Mouse (Mus musculus) naive thymus-derived CD4-positive, alpha-beta T cell, adult 2 months (primary cell): ENCODE data around the gene Sult6b2.

Source experiments
- DNase-seq: peaks from one replicate; pipeline ENCODE4 v3.0.0-alpha.2; 2011; ENCODE audit warnings: low read depth

Gene Sult6b2

GRCm38 (mm10) chr6:142779045-142779811 is 25.1 kb downstream of the Sult6b2 start:
- DNase-seq = peak; percentile 69

- DNase-seq = no peak
Observed at GRCm38 (mm10) chr6:142776935-142777334, 27.4 kb downstream of the Sult6b2 start.

- DNase-seq = no peak
Observed at GRCm38 (mm10) chr6:142773566-142773965, 30.7 kb downstream of the Sult6b2 start.

GRCm38 (mm10) chr6:142771643-142772042 is 32.7 kb downstream of the Sult6b2 start:
- DNase-seq = no peak

- DNase-seq = no peak
Observed at GRCm38 (mm10) chr6:142769896-142770295, 34.4 kb downstream of the Sult6b2 start.

GRCm38 (mm10) chr6:142767305-142767704 is 37.0 kb downstream of the Sult6b2 start:
- DNase-seq = no peak

GRCm38 (mm10) chr6:142764933-142765332 is 39.4 kb downstream of the Sult6b2 start:
- DNase-seq = no peak

- DNase-seq = no peak
Observed at GRCm38 (mm10) chr6:142759633-142760032, 44.7 kb downstream of the Sult6b2 start.

GRCm38 (mm10) chr6:142758562-142758961 is 45.7 kb downstream of the Sult6b2 start:
- DNase-seq = no peak

- DNase-seq = no peak
Observed at GRCm38 (mm10) chr6:142757976-142758375, 46.3 kb downstream of the Sult6b2 start.

GRCm38 (mm10) chr6:142757334-142757965 is 46.9 kb downstream of the Sult6b2 start:
- DNase-seq = peak; percentile 72

- peak; percentile 92 for DNase-seq
Observed at GRCm38 (mm10) chr6:142756507-142757333, 47.6 kb downstream of the Sult6b2 start, which contains the start of gene Cmas. Gene Cmas, plus strand, starts transcription at chr6:142756686.

- peak; percentile 81 for DNase-seq
Observed at GRCm38 (mm10) chr6:142752331-142753246, 51.7 kb downstream of the Sult6b2 start.

- DNase-seq = no peak
Observed at GRCm38 (mm10) chr6:142751365-142751764, 52.9 kb downstream of the Sult6b2 start.

GRCm38 (mm10) chr6:142748057-142748708 is 56.1 kb downstream of the Sult6b2 start:
- DNase-seq = no peak

GRCm38 (mm10) chr6:142747165-142747564 is 57.1 kb downstream of the Sult6b2 start:
- no peak for DNase-seq

- DNase-seq = no peak
Observed at GRCm38 (mm10) chr6:142746765-142747164, 57.5 kb downstream of the Sult6b2 start.

GRCm38 (mm10) chr6:142745484-142745883 is 58.8 kb downstream of the Sult6b2 start:
- DNase-seq = no peak

GRCm38 (mm10) chr6:142743193-142743592 is 61.1 kb downstream of the Sult6b2 start:
- no peak for DNase-seq

GRCm38 (mm10) chr6:142741763-142742162 is 62.5 kb downstream of the Sult6b2 start:
- DNase-seq = no peak

- no peak for DNase-seq
Observed at GRCm38 (mm10) chr6:142738637-142739036, 65.7 kb downstream of the Sult6b2 start.
